Mouse (Mus musculus) testis, postnatal 10 days (tissue): Measurements from ENCODE around the gene Gpr89.

ENCODE experiments used
- DNase-seq: peaks from one replicate; pipeline ENCODE4 v3.0.0; 2021; ENCODE audit warnings: low spot score

Gpr89 gene

DNA sequence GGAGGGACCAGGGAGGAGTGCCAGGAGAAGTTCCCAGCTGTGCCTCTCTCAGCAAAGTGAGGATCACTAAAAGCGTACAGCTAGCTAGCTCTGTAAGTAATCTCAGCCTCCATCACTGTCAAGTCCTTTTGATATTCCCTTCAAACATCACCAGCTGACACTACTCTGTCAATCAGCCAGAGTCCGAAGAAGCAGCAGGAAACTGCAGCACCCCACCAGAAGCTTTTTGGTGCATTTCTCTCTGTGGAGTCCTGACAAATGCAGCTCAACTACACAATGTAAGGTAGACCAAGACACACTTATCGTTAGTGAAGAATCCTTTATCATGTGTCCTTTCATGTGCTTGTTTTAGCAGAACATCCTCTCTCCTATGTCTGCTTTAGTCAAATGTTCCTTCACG, 83.6 kb downstream of the Gpr89 start:
- no peak for DNase-seq

DNA sequence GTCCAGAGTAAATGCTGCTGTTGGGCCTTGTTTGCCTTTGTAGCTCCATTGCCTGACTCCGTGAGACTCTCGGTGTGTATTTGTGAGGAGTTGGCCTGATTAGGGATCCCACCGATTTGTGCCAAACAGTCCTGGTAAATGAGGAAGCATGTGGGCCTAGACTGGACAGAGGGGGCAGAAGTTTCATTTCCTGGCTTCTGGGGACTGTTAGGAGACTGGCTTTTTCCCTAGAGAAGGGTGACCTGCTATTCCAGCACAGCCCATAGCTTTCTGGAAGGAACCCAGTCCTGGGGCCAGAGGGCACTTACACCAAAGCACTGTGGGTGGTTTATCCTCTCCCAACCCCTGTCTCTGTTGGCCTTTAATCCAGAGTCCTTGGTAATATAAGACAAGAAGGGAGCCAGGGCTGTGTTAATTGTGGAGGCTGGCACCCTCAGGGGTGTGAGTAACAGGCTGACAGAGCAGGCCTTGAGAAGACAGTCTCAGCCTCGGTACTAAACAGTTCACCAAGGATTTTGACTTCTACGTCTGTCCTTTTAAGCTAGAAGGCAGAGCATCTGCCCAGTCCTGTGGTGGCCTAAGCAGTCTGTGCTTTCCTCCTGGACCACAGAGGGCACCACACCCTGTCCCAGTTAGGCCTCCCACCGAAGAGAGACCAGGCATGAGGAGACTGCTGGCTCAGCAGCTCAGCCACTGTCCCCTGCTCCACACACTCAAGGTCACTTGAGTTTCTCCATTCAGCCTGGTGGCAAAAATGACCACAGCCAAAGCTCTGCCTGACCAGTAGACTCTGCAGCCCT, 84.8 kb downstream of the Gpr89 start:
- no peak for DNase-seq
